Mouse (Mus musculus): ENCODE measurements around the gene Tgoln1.

DNA sequence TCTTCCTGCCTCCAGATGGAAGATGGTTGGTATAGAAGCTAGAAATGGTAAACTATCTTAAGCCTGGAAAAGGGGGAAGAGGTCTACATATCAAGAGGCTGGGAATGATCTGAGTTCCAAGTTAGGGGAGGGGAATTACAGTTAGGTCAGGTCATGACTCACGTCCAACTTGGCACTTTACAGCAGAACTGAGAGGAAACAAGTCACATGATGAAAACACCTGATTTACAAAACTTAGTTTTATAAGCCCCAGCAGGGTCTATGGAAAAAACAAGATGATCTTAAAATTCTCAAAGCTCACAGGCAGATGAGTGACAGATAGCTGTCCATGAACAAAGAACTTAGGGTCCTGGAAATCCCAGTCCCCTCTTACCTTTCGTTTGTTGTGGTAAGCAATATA lies 1.6 kb downstream of the Tgoln1 start:
- TF ChIP-seq CTCF (IDR thresholded peaks at IDR 0.05) = no peak
- no peak for TF ChIP-seq POLR2A (IDR thresholded peaks at IDR 0.05; ENCODE audit: insufficient read depth, low read depth, low read length)
